Mouse (Mus musculus): ENCODE measurements around the gene Ptpro. TPM values are rescaled to one million over a fixed set of nuclear protein-coding genes. Genes with fewer than 3 reads are reported as not detected.

Gene Ptpro
- total and polyA plus RNA-seq, 2 experiments, result 0.51 to 0.65 TPM

DNA sequence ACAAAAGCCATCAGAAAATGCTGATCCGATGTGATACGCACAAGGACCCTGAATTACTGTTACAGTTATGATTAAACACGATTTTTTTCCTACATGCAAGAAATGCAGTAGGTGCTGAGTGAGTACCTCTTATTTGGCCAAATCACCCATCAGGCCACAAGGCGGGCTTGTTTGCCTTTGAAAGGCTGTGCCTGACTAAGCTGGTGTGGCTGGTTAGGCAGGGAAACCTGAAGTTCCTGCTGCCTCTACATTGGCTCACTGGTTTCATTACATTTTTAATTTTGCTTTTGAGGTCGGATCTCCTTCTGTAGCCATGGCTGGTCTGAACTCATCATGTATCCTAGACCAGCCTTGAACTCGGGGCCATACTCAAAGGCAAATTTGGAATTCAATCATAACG, 250.9 kb downstream of the Ptpro start:
- peaks cover 1% of the 10 kb centered on the region; the same call in 1 of the 2 replicates for H3K4me1 ChIP-seq (ENCODE audit: control insufficient read depth, insufficient read depth, low read length)
- H3K79me2 ChIP-seq (ENCODE audit: control insufficient read depth, insufficient read depth, low read length), result no peaks in the 10 kb centered on the region
- DNase-seq (ENCODE audit: extremely low read depth, low read depth, low spot score), result no peak
- WGBS, result 87% methylated on average over 7 of the region's 7 CpGs
- TF ChIP-seq POLR2A (IDR thresholded peaks at IDR 0.05; ENCODE audit: extremely low read depth, insufficient read depth, low read length) (no peak), CTCF (IDR thresholded peaks at IDR 0.05; ENCODE audit: low read depth, low read length) (no peak)
- no peak overlapping the region for H3K9ac ChIP-seq (ENCODE audit: low read depth, low read length)
- H3K36me3 ChIP-seq (ENCODE audit: control insufficient read depth, insufficient read depth, low read length), result no peaks in the 10 kb centered on the region
- no peak overlapping the region for H3K27ac ChIP-seq (replicated peaks; ENCODE audit: insufficient read depth, low read depth, low read length)
- no peaks in the 10 kb centered on the region for H3K27me3 ChIP-seq (ENCODE audit: control insufficient read depth, insufficient read depth, low read length)
- H3K4me3 ChIP-seq (ENCODE audit: insufficient read depth, low read depth, low read length), result no peak overlapping the region

- Histone ChIP-seq H3K4me3 (ENCODE audit: insufficient read depth, low read depth, low read length) (no peak overlapping the region), H3K4me1 (ENCODE audit: control insufficient read depth, insufficient read depth, low read length) (peaks cover 2% of the 10 kb centered on the region; the same call in 1 of the 2 replicates), H3K27me3 (ENCODE audit: control insufficient read depth, insufficient read depth, low read length) (no peaks in the 10 kb centered on the region), H3K9ac (ENCODE audit: low read depth, low read length) (no peak overlapping the region), H3K27ac (replicated peaks; ENCODE audit: insufficient read depth, low read depth, low read length) (no peak overlapping the region), H3K79me2 (ENCODE audit: control insufficient read depth, insufficient read depth, low read length) (no peaks in the 10 kb centered on the region), H3K36me3 (ENCODE audit: control insufficient read depth, insufficient read depth, low read length) (no peaks in the 10 kb centered on the region)
- no peak for DNase-seq (ENCODE audit: extremely low read depth, low read depth, low spot score)
- no peak for TF ChIP-seq POLR2A (IDR thresholded peaks at IDR 0.05; ENCODE audit: extremely low read depth, insufficient read depth, low read length)
- TF ChIP-seq CTCF (IDR thresholded peaks at IDR 0.05; ENCODE audit: low read depth, low read length), result no peak
- WGBS, result 91% methylated on average over 8 of the region's 8 CpGs
Observed at GRCm38 (mm10) chr6:137503462-137503861, 251.3 kb downstream of the Ptpro start.

- no peak overlapping the region for H3K27ac ChIP-seq (replicated peaks; ENCODE audit: insufficient read depth, low read depth, low read length)
- H3K27me3 ChIP-seq (ENCODE audit: control insufficient read depth, insufficient read depth, low read length), result no peaks in the 10 kb centered on the region
- TF ChIP-seq POLR2A (IDR thresholded peaks at IDR 0.05; ENCODE audit: extremely low read depth, insufficient read depth, low read length) (no peak), CTCF (IDR thresholded peaks at IDR 0.05; ENCODE audit: low read depth, low read length) (no peak)
- WGBS, result 54% methylated on average over 1 of the region's 1 CpGs
- H3K9ac ChIP-seq (ENCODE audit: low read depth, low read length), result no peak overlapping the region
- no peaks in the 10 kb centered on the region for H3K79me2 ChIP-seq (ENCODE audit: control insufficient read depth, insufficient read depth, low read length)
- no peak for DNase-seq (ENCODE audit: extremely low read depth, low read depth, low spot score)
- H3K4me1 ChIP-seq (ENCODE audit: control insufficient read depth, insufficient read depth, low read length), result peaks cover 2% of the 10 kb centered on the region; the same call in 1 of the 2 replicates
- no peaks in the 10 kb centered on the region for H3K36me3 ChIP-seq (ENCODE audit: control insufficient read depth, insufficient read depth, low read length)
- no peak overlapping the region for H3K4me3 ChIP-seq (ENCODE audit: insufficient read depth, low read depth, low read length)
Observed at GRCm38 (mm10) chr6:137504052-137504451, 251.9 kb downstream of the Ptpro start.

- TF ChIP-seq POLR2A (IDR thresholded peaks at IDR 0.05; ENCODE audit: extremely low read depth, insufficient read depth, low read length) (no peak), CTCF (IDR thresholded peaks at IDR 0.05; ENCODE audit: low read depth, low read length) (no peak)
- DNase-seq (ENCODE audit: extremely low read depth, low read depth, low spot score), result no peak
- 66% methylated on average over 3 of the region's 3 CpGs for WGBS
- Histone ChIP-seq H3K27me3 (ENCODE audit: control insufficient read depth, insufficient read depth, low read length) (no peaks in the 10 kb centered on the region), H3K9ac (ENCODE audit: low read depth, low read length) (no peak overlapping the region), H3K4me3 (ENCODE audit: insufficient read depth, low read depth, low read length) (no peak overlapping the region), H3K36me3 (ENCODE audit: control insufficient read depth, insufficient read depth, low read length) (no peaks in the 10 kb centered on the region), H3K27ac (replicated peaks; ENCODE audit: insufficient read depth, low read depth, low read length) (no peak overlapping the region), H3K4me1 (ENCODE audit: control insufficient read depth, insufficient read depth, low read length) (peaks cover 2% of the 10 kb centered on the region; the same call in 1 of the 2 replicates), H3K79me2 (ENCODE audit: control insufficient read depth, insufficient read depth, low read length) (no peaks in the 10 kb centered on the region)
Observed at GRCm38 (mm10) chr6:137505555-137506227, 253.6 kb downstream of the Ptpro start.

DNA sequence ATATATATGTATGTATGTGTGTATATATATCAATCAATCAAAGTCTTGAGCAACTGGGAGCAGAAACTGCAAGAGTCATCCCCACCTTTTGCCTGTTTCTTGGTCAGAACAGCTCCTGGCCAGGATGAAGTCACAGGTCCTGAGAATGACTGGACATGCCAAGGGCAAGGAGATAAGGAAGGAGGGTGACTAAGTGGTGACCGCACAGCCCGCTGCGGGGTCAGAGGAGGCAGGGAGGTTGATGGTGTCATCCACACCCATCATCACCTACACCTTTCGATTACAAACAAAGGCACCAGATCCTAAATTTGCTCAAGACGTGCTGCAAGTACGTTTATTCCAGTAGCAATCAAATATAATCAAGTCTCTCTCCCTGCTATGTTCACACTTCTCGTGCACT, 254.4 kb downstream of the Ptpro start:
- Histone ChIP-seq H3K4me3 (ENCODE audit: insufficient read depth, low read depth, low read length) (no peak overlapping the region), H3K79me2 (ENCODE audit: control insufficient read depth, insufficient read depth, low read length) (no peaks in the 10 kb centered on the region), H3K27ac (replicated peaks; ENCODE audit: insufficient read depth, low read depth, low read length) (no peak overlapping the region), H3K36me3 (ENCODE audit: control insufficient read depth, insufficient read depth, low read length) (no peaks in the 10 kb centered on the region), H3K27me3 (ENCODE audit: control insufficient read depth, insufficient read depth, low read length) (no peaks in the 10 kb centered on the region), H3K4me1 (ENCODE audit: control insufficient read depth, insufficient read depth, low read length) (peaks cover 2% of the 10 kb centered on the region; the same call in 1 of the 2 replicates), H3K9ac (ENCODE audit: low read depth, low read length) (no peak overlapping the region)
- TF ChIP-seq CTCF (IDR thresholded peaks at IDR 0.05; ENCODE audit: low read depth, low read length) (no peak), POLR2A (IDR thresholded peaks at IDR 0.05; ENCODE audit: extremely low read depth, insufficient read depth, low read length) (no peak)
- WGBS, result 93% methylated on average over 7 of the region's 7 CpGs
- DNase-seq (ENCODE audit: extremely low read depth, low read depth, low spot score), result no peak

GRCm38 (mm10) chr6:137508936-137509335, 256.8 kb downstream of the Ptpro start:
- H3K79me2 ChIP-seq (ENCODE audit: control insufficient read depth, insufficient read depth, low read length), result no peaks in the 10 kb centered on the region
- H3K4me3 ChIP-seq (ENCODE audit: insufficient read depth, low read depth, low read length), result no peak overlapping the region
- H3K27ac ChIP-seq (replicated peaks; ENCODE audit: insufficient read depth, low read depth, low read length), result no peak overlapping the region
- H3K4me1 ChIP-seq (ENCODE audit: control insufficient read depth, insufficient read depth, low read length), result peaks cover 2% of the 10 kb centered on the region; the same call in 1 of the 2 replicates
- H3K36me3 ChIP-seq (ENCODE audit: control insufficient read depth, insufficient read depth, low read length), result no peaks in the 10 kb centered on the region
- DNase-seq (ENCODE audit: extremely low read depth, low read depth, low spot score), result no peak
- no peak overlapping the region for H3K9ac ChIP-seq (ENCODE audit: low read depth, low read length)
- whole genome bisulfite sequencing, result 96% methylated on average over 19 of the region's 19 CpGs
- TF ChIP-seq CTCF (IDR thresholded peaks at IDR 0.05; ENCODE audit: low read depth, low read length), result no peak
- no peak for TF ChIP-seq POLR2A (IDR thresholded peaks at IDR 0.05; ENCODE audit: extremely low read depth, insufficient read depth, low read length)
- H3K27me3 ChIP-seq (ENCODE audit: control insufficient read depth, insufficient read depth, low read length), result no peaks in the 10 kb centered on the region

Data from liver, adult 2 months (tissue).